Mouse (Mus musculus) forebrain, embryonic 12.5 days (tissue): Measurements from ENCODE around the gene Olfr1178. TPM values are rescaled to one million over a fixed set of nuclear protein-coding genes. Genes with fewer than 3 reads are reported as not detected.
A peak's percentile ranks its signal among the peaks of the same experiment; 100 is the strongest.

Experiments used
- ATAC-seq: fragments of 200-750 bp; cut with Nextera tagmentation; 2 replicates; pipeline ENCODE4 v1.8.0; 2017; ENCODE audit warnings: moderate TSS enrichment; ENCODE audit not compliant: low FRiP score
- H3K27ac ChIP-seq: fragments of 300-500 bp; sonication (generic); 2 replicates; pipeline ENCODE4 v1.5.1; 2016; ENCODE audit warnings: mild to moderate bottlenecking
- H3K27me3 ChIP-seq: fragments of 300-500 bp; sonication (generic); 2 replicates; pipeline ENCODE4 v1.6.1; 2016; ENCODE audit warnings: mild to moderate bottlenecking
- H3K36me3 ChIP-seq: fragments of 300-500 bp; sonication (generic); replicated peaks from 2 replicates; pipeline ENCODE4 v1.6.1; 2016; ENCODE audit warnings: mild to moderate bottlenecking
- H3K4me1 ChIP-seq: fragments of 300-500 bp; sonication (generic); 2 replicates; pipeline ENCODE4 v1.6.1; 2016
- H3K4me2 ChIP-seq: fragments of 300-500 bp; sonication (generic); 2 replicates; pipeline ENCODE4 v1.6.1; 2016; ENCODE audit warnings: mild to moderate bottlenecking, moderate library complexity
- H3K4me3 ChIP-seq: fragments of 300-500 bp; sonication (generic); replicated peaks from 2 replicates; pipeline ENCODE4 v1.5.1; 2016; ENCODE audit warnings: mild to moderate bottlenecking
- H3K9ac ChIP-seq: fragments of 300-500 bp; sonication (generic); 2 replicates; pipeline ENCODE4 v1.6.1; 2016; ENCODE audit warnings: mild to moderate bottlenecking
- H3K9me3 ChIP-seq: fragments of 300-500 bp; sonication (generic); 2 replicates; pipeline ENCODE4 v1.6.1; 2016
- WGBS: fragments of 180-500 bp; shearing (Covaris S2); methylation state at CpG from one replicate; pipeline ENCODE4 v1.1.7; 2016; 5-methylcytosine and 5-hydroxymethylcytosine counted together
- polyA plus RNA-seq: library from polyadenylated mRNA; unstranded; fragments of >200 nt; fragmentation: Nextera tagmentation; extraction: Ambion mirVana; gene quantifications from 2 replicates; pipeline ENCODE4 v1.2.1, GENCODE M21; 2016

The Olfr1178 gene
- polyA plus RNA-seq, result not detected in 2 replicates

GRCm38 (mm10) chr2:88386762-88387161, at the start of gene Olfr1178:
Olfr1178 (plus strand) TSS chr2:88387062.
- ATAC-seq, result no peak
- 86% methylated on average over 1 of the region's 1 CpGs for WGBS
- no peaks in the 10 kb centered on the region for H3K4me1 ChIP-seq
- H3K36me3 ChIP-seq, result no peaks in the 10 kb centered on the region
- H3K4me2 ChIP-seq, result no peak within 1 kb of the TSS
- H3K4me3 ChIP-seq, result no peak within 1 kb of the TSS
- no peaks in the 10 kb centered on the region for H3K27me3 ChIP-seq
- H3K27ac ChIP-seq, result no peak within 1 kb of the TSS
- H3K9me3 ChIP-seq, result no peaks in the 10 kb centered on the region
- H3K9ac ChIP-seq, result no peak within 1 kb of the TSS

- no peak for ATAC-seq
Measured at GRCm38 (mm10) chr2:88346392-88346791, 40.5 kb upstream of the Olfr1178 start, which contains the start of gene Olfr1177-ps. Olfr1177-ps (minus strand) TSS chr2:88346492.

GRCm38 (mm10) chr2:88356304-88356703, 30.6 kb upstream of the Olfr1178 start:
- H3K4me1 ChIP-seq, result no peaks in the 10 kb centered on the region
- peak; percentile 44; the same call in 1 of the 2 replicates for ATAC-seq

More at GRCm38 (mm10) chr2:88346392-88346791, 40.5 kb upstream of the Olfr1178 start, which contains the start of gene Olfr1177-ps:
- Histone ChIP-seq H3K27me3 (no peaks in the 10 kb centered on the region), H3K36me3 (no peaks in the 10 kb centered on the region), H3K27ac (no peak within 1 kb of the TSS), H3K4me2 (no peak within 1 kb of the TSS), H3K4me1 (no peaks in the 10 kb centered on the region), H3K9me3 (no peaks in the 10 kb centered on the region), H3K9ac (no peak within 1 kb of the TSS), H3K4me3 (no peak within 1 kb of the TSS)
- 75% methylated on average over 1 of the region's 1 CpGs for WGBS

GRCm38 (mm10) chr2:88406353-88406752, 19.5 kb downstream of the Olfr1178 start, which contains the start of gene Olfr1179:
Olfr1179 (minus strand) TSS chr2:88406453.
- whole genome bisulfite sequencing, result 88% methylated on average over 3 of the region's 3 CpGs
- H3K4me2 ChIP-seq, result no peak within 1 kb of the TSS
- H3K36me3 ChIP-seq, result no peaks in the 10 kb centered on the region
- H3K27ac ChIP-seq, result no peak within 1 kb of the TSS
- H3K9ac ChIP-seq, result no peak within 1 kb of the TSS
- H3K4me1 ChIP-seq, result no peaks in the 10 kb centered on the region
- no peak within 1 kb of the TSS for H3K4me3 ChIP-seq
- no peaks in the 10 kb centered on the region for H3K27me3 ChIP-seq
- H3K9me3 ChIP-seq, result no peaks in the 10 kb centered on the region
- ATAC-seq, result no peak

More at GRCm38 (mm10) chr2:88356304-88356703, 30.6 kb upstream of the Olfr1178 start:
- Histone ChIP-seq H3K4me3 (no peak overlapping the region), H3K27me3 (no peaks in the 10 kb centered on the region), H3K4me2 (no peak overlapping the region), H3K27ac (no peak overlapping the region), H3K9me3 (no peaks in the 10 kb centered on the region), H3K9ac (no peak overlapping the region), H3K36me3 (no peaks in the 10 kb centered on the region)
- WGBS, result 1% methylated on average over 2 of the region's 2 CpGs

GRCm38 (mm10) chr2:88419051-88419450, 32.2 kb downstream of the Olfr1178 start, which contains the start of gene Olfr1180:
Olfr1180 (minus strand) TSS chr2:88419151.
- no peak within 1 kb of the TSS for H3K27ac ChIP-seq
- no peaks in the 10 kb centered on the region for H3K4me1 ChIP-seq
- no peak for ATAC-seq
- WGBS, result 84% methylated on average over 2 of the region's 2 CpGs
- no peak within 1 kb of the TSS for H3K4me2 ChIP-seq
- H3K9me3 ChIP-seq, result no peaks in the 10 kb centered on the region
- H3K9ac ChIP-seq, result no peak within 1 kb of the TSS
- H3K36me3 ChIP-seq, result no peaks in the 10 kb centered on the region
- no peak within 1 kb of the TSS for H3K4me3 ChIP-seq
- no peaks in the 10 kb centered on the region for H3K27me3 ChIP-seq

- H3K9ac ChIP-seq, result no peak within 1 kb of the TSS
- H3K27me3 ChIP-seq, result no peaks in the 10 kb centered on the region
- no peaks in the 10 kb centered on the region for H3K4me1 ChIP-seq
- ATAC-seq, result no peak
- H3K9me3 ChIP-seq, result no peaks in the 10 kb centered on the region
- no peak within 1 kb of the TSS for H3K27ac ChIP-seq
- no peaks in the 10 kb centered on the region for H3K36me3 ChIP-seq
- 84% methylated on average over 1 of the region's 1 CpGs for WGBS
- no peak within 1 kb of the TSS for H3K4me2 ChIP-seq
- no peak within 1 kb of the TSS for H3K4me3 ChIP-seq
Measured at GRCm38 (mm10) chr2:88426071-88426470, 39.2 kb downstream of the Olfr1178 start, which contains the start of gene Olfr1181. Olfr1181 (minus strand) TSS chr2:88426171.

GRCm38 (mm10) chr2:88449031-88449430, 62.2 kb downstream of the Olfr1178 start, which contains the start of gene Gm13757:
Gm13757 (minus strand) TSS chr2:88449131.
- no peak within 1 kb of the TSS for H3K9ac ChIP-seq
- no peak within 1 kb of the TSS for H3K4me2 ChIP-seq
- no peaks in the 10 kb centered on the region for H3K27me3 ChIP-seq
- no peaks in the 10 kb centered on the region for H3K4me1 ChIP-seq
- WGBS, result 87% methylated on average over 1 of the region's 1 CpGs
- no peak for ATAC-seq
- no peak within 1 kb of the TSS for H3K27ac ChIP-seq
- H3K4me3 ChIP-seq, result no peak within 1 kb of the TSS
- H3K36me3 ChIP-seq, result no peaks in the 10 kb centered on the region
- H3K9me3 ChIP-seq, result no peaks in the 10 kb centered on the region

Other genes starting within 250 kb of the Olfr1178 start
- not detected in 2 replicates for gene Olfr1167, start 231.9 kb upstream of the Olfr1178 start, polyA plus RNA-seq
- not detected in 2 replicates for gene Olfr1168, start 205.2 kb upstream of the Olfr1178 start, polyA plus RNA-seq
- gene Olfr1170, start 158.7 kb upstream of the Olfr1178 start, polyA plus RNA-seq, result not detected in 2 replicates
- not detected in 2 replicates for gene Olfr1173, start 107.2 kb upstream of the Olfr1178 start, polyA plus RNA-seq
- not detected in 2 replicates for gene Olfr1174-ps, start 71.9 kb upstream of the Olfr1178 start, polyA plus RNA-seq
- not detected in 2 replicates for gene Olfr1175-ps, start 59.8 kb upstream of the Olfr1178 start, polyA plus RNA-seq
- gene Olfr1176, start 50.3 kb upstream of the Olfr1178 start, polyA plus RNA-seq, result not detected in 2 replicates
- gene Olfr1177-ps, start 40.6 kb upstream of the Olfr1178 start, polyA plus RNA-seq, result not detected in 2 replicates
- not detected in 2 replicates for gene Olfr1179, start 19.4 kb downstream of the Olfr1178 start, polyA plus RNA-seq
- not detected in 2 replicates for gene Olfr1180, start 32.1 kb downstream of the Olfr1178 start, polyA plus RNA-seq
- not detected in 2 replicates for gene Olfr1181, start 39.1 kb downstream of the Olfr1178 start, polyA plus RNA-seq
- not detected in 2 replicates for gene Gm13757, start 62.1 kb downstream of the Olfr1178 start, polyA plus RNA-seq
- gene Olfr1183, start 67.8 kb downstream of the Olfr1178 start, polyA plus RNA-seq, result not detected in 2 replicates
- not detected in 2 replicates for gene Olfr1184, start 96.5 kb downstream of the Olfr1178 start, polyA plus RNA-seq
- gene Olfr1185-ps1, start 106.3 kb downstream of the Olfr1178 start, polyA plus RNA-seq, result not detected in 2 replicates
- gene Olfr1186, start 131.5 kb downstream of the Olfr1178 start, polyA plus RNA-seq, result not detected in 2 replicates
- gene Olfr1188, start 169.9 kb downstream of the Olfr1178 start, polyA plus RNA-seq, result not detected in 2 replicates
- not detected in 2 replicates for gene Olfr1189, start 199.4 kb downstream of the Olfr1178 start, polyA plus RNA-seq